Mouse (Mus musculus) lung, adult 2 months (tissue): ENCODE results near the gene Atr. TPM values are rescaled to one million over a fixed set of nuclear protein-coding genes. Genes with fewer than 3 reads are reported as not detected.

ENCODE experiments used
- DNase-seq: peaks from one replicate; pipeline ENCODE4 v3.0.0; 2022
- H3K4me1 ChIP-seq: fragments of 200-500 bp; 2 replicates; pipeline ENCODE4 v1.6.1; 2011; ENCODE audit warnings: low read length; ENCODE audit not compliant: control insufficient read depth, insufficient read depth
- H3K4me3 ChIP-seq: fragments of 200-500 bp; replicated peaks from 2 replicates; pipeline ENCODE3; 2011; ENCODE audit warnings: low read depth, mild to moderate bottlenecking, control low read depth, low read length; ENCODE audit errors: extremely low read depth
- CTCF ChIP-seq: fragments of 200-500 bp; IDR thresholded peaks from 2 replicates; pipeline ENCODE4 v1.5.1; 2011; ENCODE audit warnings: mild to moderate bottlenecking, low read length, control low read depth; ENCODE audit not compliant: insufficient read depth
- POLR2A ChIP-seq: fragments of 200-500 bp; IDR thresholded peaks from 2 replicates; pipeline ENCODE4 v1.6.1; 2011; ENCODE audit warnings: low read depth, mild to moderate bottlenecking, control low read depth, low read length, borderline replicate concordance; ENCODE audit errors: extremely low read depth
- WGBS: fragments of 180-500 bp; shearing (Covaris S2); methylation state at CpG from one replicate; pipeline ENCODE4 v1.1.7; 2018; 5-methylcytosine and 5-hydroxymethylcytosine counted together
- polyA plus RNA-seq: library from polyadenylated mRNA; depleted of rRNA; stranded (reverse); fragments of >200 nt; gene quantifications from 2 replicates; pipeline ENCODE4 v1.2.3, GENCODE M21; 2012; rRNA removed

Gene Atr
- 1.4 and 2.1 TPM in 2 replicates for polyA plus RNA-seq

GRCm38 (mm10) chr9:95857414-95858026, at the start of gene Atr:
Atr (plus strand) TSS chr9:95857597.
- TF ChIP-seq POLR2A: peak; percentile 32; the same call in 1 of the 2 replicates
- no peak for TF ChIP-seq CTCF
- Histone ChIP-seq H3K4me1 (0 out of 2 replicates have a peak, but pooled peaks cover 2% of the 10 kb centered on the region), H3K4me3 (peak within 1 kb of the TSS; percentile 76)
- WGBS: under 1% methylated on average over 69 of the region's 69 CpGs
- peak; percentile 95 for DNase-seq

GRCm38 (mm10) chr9:95809596-95809995, 47.8 kb upstream of the Atr start:
- Histone ChIP-seq H3K4me3 (no peak overlapping the region), H3K4me1 (no peaks in the 10 kb centered on the region)
- WGBS: 74% methylated on average over 4 of the region's 4 CpGs
- no peak for DNase-seq
- TF ChIP-seq POLR2A: no peak
- TF ChIP-seq CTCF: no peak

DNA sequence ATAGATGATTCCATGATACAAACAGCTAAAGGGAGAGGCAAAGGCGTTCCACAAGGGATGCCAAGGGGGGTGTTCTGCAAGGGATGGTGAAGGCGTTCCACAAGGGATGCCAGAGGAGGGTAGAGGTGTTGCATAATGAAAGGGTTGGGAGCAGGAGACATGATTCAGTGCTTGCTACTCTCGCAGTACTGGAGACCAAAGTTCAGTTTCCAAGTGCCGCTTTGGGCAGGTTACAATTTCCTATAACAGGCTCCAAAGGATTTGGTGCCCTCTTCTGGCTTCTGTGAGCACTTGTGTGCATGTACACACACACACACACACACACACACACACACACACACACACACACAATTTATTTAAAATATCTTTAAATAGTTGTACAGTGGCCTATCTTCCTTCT, 45.6 kb upstream of the Atr start:
- WGBS: 96% methylated on average over 4 of the region's 4 CpGs

DNA sequence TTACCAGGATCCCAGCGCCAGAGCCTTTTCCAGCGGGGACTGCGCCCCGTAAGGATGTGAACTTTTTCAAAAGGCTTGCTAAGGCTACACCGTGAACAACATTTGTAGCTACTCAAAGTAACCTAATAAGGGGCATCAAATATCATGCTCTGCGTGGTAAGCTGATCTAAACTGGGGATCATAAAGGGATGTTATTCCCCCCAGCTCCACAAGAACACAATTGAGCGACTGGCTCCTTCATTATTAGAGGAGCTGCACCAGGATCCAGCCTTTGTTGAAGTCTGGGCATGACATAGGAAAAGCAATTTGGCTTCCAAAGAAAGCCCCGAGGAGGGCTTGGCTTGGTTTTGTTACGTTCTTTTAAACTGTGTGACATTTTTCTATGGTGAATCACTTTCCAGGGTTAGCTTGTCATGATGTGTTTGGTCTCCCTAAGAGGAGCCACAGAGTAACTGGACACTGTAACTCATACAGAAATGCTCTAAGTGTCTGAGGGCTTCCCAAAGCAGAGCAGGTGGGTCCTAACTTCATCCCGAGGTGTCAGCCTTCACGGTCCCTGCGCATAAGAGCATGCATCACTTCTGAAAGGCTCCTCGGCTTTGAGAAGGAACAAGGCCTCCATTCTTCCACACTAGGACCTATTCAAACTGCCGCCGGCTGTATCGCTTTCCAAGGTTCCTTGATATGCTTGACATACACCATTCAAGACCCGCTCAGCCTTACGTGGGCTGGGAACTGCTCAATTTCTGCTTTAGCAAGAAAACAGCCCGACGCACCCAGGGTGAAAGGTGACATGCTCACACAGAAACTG, 43.5 kb upstream of the Atr start:
- no peak for DNase-seq
- TF ChIP-seq CTCF (no peak), POLR2A (no peak)
- Histone ChIP-seq H3K4me1 (no peaks in the 10 kb centered on the region), H3K4me3 (no peak overlapping the region)
- 74% methylated on average over 20 of the region's 20 CpGs for WGBS

More for the DNA sequence above, 45.6 kb upstream of the Atr start:
- Histone ChIP-seq H3K4me3 (no peak overlapping the region), H3K4me1 (no peaks in the 10 kb centered on the region)
- no peak for TF ChIP-seq CTCF
- TF ChIP-seq POLR2A: no peak
- DNase-seq: no peak

GRCm38 (mm10) chr9:95815015-95815673, 42.3 kb upstream of the Atr start:
- no peak for DNase-seq
- H3K4me3 ChIP-seq: no peak overlapping the region
- WGBS: 75% methylated on average over 11 of the region's 11 CpGs

DNA sequence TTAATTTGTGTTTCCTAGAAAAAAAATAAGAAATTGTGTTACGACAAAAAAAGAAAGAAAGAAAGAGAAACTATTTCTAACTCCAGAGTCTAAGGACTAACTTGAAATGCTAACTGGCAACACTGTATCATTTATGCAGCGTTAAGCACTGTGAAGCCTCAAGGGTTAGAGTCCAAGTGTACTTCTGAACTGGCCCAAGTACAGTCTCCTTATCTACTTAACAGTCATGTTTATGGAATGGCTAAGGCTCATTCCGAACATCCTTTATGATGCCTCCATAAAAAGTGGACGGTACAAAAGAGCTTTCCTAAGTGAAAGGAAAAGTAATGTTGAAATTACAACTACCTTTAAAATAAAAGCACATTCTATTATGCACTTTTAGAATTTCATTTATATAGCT, 41.7 kb upstream of the Atr start:
- WGBS: 68% methylated on average over 4 of the region's 4 CpGs
- Histone ChIP-seq H3K4me3 (no peak overlapping the region), H3K4me1 (no peaks in the 10 kb centered on the region)
- DNase-seq: no peak
- no peak for TF ChIP-seq CTCF
- no peak for TF ChIP-seq POLR2A

More at GRCm38 (mm10) chr9:95815015-95815673, 42.3 kb upstream of the Atr start:
- TF ChIP-seq POLR2A (no peak), CTCF (no peak)
- no peaks in the 10 kb centered on the region for H3K4me1 ChIP-seq

DNA sequence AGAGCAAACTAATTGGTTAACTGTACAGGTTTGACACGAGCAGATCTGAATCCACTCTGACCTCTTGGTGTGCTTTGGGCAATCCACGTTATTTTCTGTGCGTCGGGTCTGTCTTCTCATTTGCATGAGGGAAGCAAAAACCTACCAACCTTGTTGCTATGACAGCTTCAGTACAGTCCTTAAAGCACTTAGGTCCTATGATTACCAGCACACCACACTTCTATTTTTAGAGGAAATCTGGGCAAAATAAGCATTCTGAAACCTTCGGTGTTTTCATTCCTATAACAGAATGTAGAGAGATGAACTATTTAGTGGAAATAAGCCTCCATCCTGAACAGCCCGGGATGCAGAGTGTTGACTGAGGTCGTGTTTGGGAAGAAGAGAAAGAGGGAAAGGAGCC, 34.9 kb upstream of the Atr start:
- Histone ChIP-seq H3K4me3 (no peak overlapping the region), H3K4me1 (no peaks in the 10 kb centered on the region)
- DNase-seq: no peak
- 72% methylated on average over 7 of the region's 7 CpGs for WGBS
- TF ChIP-seq CTCF: no peak
- TF ChIP-seq POLR2A: no peak

- DNase-seq: no peak
- no peak overlapping the region for H3K4me3 ChIP-seq
- TF ChIP-seq CTCF (no peak), POLR2A (no peak)
- H3K4me1 ChIP-seq: no peaks in the 10 kb centered on the region
- WGBS: 92% methylated on average over 5 of the region's 5 CpGs
Observed at GRCm38 (mm10) chr9:95827565-95827964, 29.8 kb upstream of the Atr start.

DNA sequence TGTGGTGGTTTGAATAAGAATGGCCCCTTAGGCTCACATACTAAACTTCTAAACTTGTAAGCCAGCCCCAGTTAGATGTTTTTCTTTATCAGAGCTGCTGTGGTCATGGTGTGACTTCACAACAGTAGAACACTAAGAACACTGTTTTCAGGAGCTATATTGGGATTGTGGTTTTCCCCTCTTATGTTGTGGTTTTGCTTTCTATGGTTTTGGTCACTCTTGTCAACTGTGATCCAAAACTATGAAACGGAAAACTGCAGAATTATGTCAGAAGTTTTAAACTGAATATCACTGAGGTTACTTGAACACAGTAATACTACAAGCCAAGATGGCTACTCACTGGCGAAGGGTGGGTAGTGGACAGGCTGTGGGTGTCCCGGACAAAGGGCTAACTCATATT, 24.6 kb upstream of the Atr start:
- no peak for DNase-seq
- 76% methylated on average over 3 of the region's 3 CpGs for WGBS
- TF ChIP-seq CTCF (no peak), POLR2A (no peak)
- Histone ChIP-seq H3K4me3 (no peak overlapping the region), H3K4me1 (no peaks in the 10 kb centered on the region)
